Mouse (Mus musculus) kidney, postnatal 14 days (tissue): ENCODE data around the gene Tmem42.
A peak's percentile ranks its signal among the peaks of the same experiment; 100 is the strongest.

ENCODE experiments used
- DNase-seq: peaks from one replicate; pipeline ENCODE4 v3.0.0; 2022; ENCODE audit warnings: mixed read lengths

Tmem42 gene

GRCm38 (mm10) chr9:123020995-123021631 is at the start of gene Tmem42:
Gene Tmem42 (plus strand): TSS chr9:123021326.
- peak; percentile 93 for DNase-seq

- no peak for DNase-seq
Observed at GRCm38 (mm10) chr9:122998406-122999192, 22.5 kb upstream of the Tmem42 start.

- DNase-seq, result no peak
Observed at GRCm38 (mm10) chr9:122999193-122999586, 21.9 kb upstream of the Tmem42 start.

GRCm38 (mm10) chr9:123004718-123005117 is 16.4 kb upstream of the Tmem42 start:
- no peak for DNase-seq

GRCm38 (mm10) chr9:123006071-123006470 is 15.1 kb upstream of the Tmem42 start:
- peak; percentile 4 for DNase-seq

GRCm38 (mm10) chr9:123021636-123022379 is 682 bp downstream of the Tmem42 start:
- DNase-seq, result no peak

GRCm38 (mm10) chr9:123024201-123024600 is 3.1 kb downstream of the Tmem42 start:
- no peak for DNase-seq

- no peak for DNase-seq
Observed at GRCm38 (mm10) chr9:123031496-123032246, 10.5 kb downstream of the Tmem42 start.

- no peak for DNase-seq
Observed at GRCm38 (mm10) chr9:123034426-123034825, 13.3 kb downstream of the Tmem42 start, which contains the start of gene Tgm4. Gene Tgm4 (plus strand): TSS chr9:123034726.

- no peak for DNase-seq
Observed at GRCm38 (mm10) chr9:123047665-123048064, 26.5 kb downstream of the Tmem42 start.

- no peak for DNase-seq
Observed at GRCm38 (mm10) chr9:123058724-123059292, 37.7 kb downstream of the Tmem42 start.

GRCm38 (mm10) chr9:123060172-123060571 is 39.0 kb downstream of the Tmem42 start:
- no peak for DNase-seq
